Mouse (Mus musculus) small intestine, adult 2 months (tissue): ENCODE data around the gene Gm10271.

Experiments used
- CTCF ChIP-seq: fragments of 200-500 bp; IDR thresholded peaks from 2 replicates; pipeline ENCODE4 v1.5.1; 2012; ENCODE audit warnings: low read depth, mild to moderate bottlenecking, control low read depth, inconsistent platforms, low read length, moderate library complexity, mixed read lengths; ENCODE audit not compliant: insufficient replicate concordance, insufficient read length; ENCODE audit errors: extremely low read depth
- POLR2A ChIP-seq: fragments of 200-500 bp; IDR thresholded peaks from 2 replicates; pipeline ENCODE4 v1.6.1; 2012; ENCODE audit warnings: low read depth, mild to moderate bottlenecking, control low read depth, inconsistent platforms, low read length, moderate library complexity

DNA sequence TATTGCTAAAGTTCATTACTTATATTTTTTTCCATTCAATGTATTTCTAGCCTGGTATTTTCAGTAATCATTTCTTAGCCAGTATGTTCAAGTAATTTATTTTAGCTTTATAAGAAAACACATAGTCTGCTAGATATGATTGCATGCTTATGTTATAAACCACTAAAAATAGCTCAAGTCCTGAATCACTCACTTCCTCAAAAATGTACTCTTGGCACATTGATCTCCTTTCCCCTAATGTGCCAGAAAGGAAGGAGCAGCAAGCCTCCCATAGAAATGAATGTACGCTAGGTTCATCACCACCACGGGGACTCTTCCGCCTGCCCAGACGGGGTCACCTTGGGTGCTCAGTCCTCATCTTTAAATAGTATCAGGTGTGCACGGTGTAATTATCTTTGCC lies 42.2 kb upstream of the Gm10271 start:
- TF ChIP-seq POLR2A, result no peak
- TF ChIP-seq CTCF, result no peak
